Mouse (Mus musculus): Measurements from ENCODE around the gene Clcn3. TPM values are rescaled to one million over a fixed set of nuclear protein-coding genes. Genes with fewer than 3 reads are reported as not detected.

Clcn3 gene
- polyA plus RNA-seq, 1 experiment = 69.5 TPM

- H3K4me1 ChIP-seq (ENCODE audit: control insufficient read depth, insufficient read depth, low read length) = peaks cover 2% of the 10 kb centered on the region; the same call in 1 of the 2 replicates
- TF ChIP-seq CTCF (IDR thresholded peaks at IDR 0.05; ENCODE audit: extremely low read depth, insufficient read depth, low read length) = no peak
- TF ChIP-seq POLR2A (IDR thresholded peaks at IDR 0.05; ENCODE audit: extremely low read depth, insufficient read depth, low read length) = no peak
- H3K27ac ChIP-seq (ENCODE audit: insufficient read depth, low read length) = no peak overlapping the region
- no peak overlapping the region for H3K4me3 ChIP-seq (ENCODE audit: insufficient read depth, low read length)
Measured at GRCm38 (mm10) chr8:60889131-60889842, 93.8 kb downstream of the Clcn3 start.

- TF ChIP-seq POLR2A (IDR thresholded peaks at IDR 0.05; ENCODE audit: extremely low read depth, insufficient read depth, low read length) = no peak
- no peak for TF ChIP-seq CTCF (IDR thresholded peaks at IDR 0.05; ENCODE audit: extremely low read depth, insufficient read depth, low read length)
- Histone ChIP-seq H3K27ac (ENCODE audit: insufficient read depth, low read length) (no peak overlapping the region), H3K4me3 (ENCODE audit: insufficient read depth, low read length) (no peak overlapping the region), H3K4me1 (ENCODE audit: control insufficient read depth, insufficient read depth, low read length) (peaks cover 2% of the 10 kb centered on the region; the same call in 1 of the 2 replicates)
Measured at GRCm38 (mm10) chr8:60886736-60887135, 96.4 kb downstream of the Clcn3 start.

- TF ChIP-seq POLR2A (IDR thresholded peaks at IDR 0.05; ENCODE audit: extremely low read depth, insufficient read depth, low read length) = no peak
Measured at GRCm38 (mm10) chr8:60883419-60884137, 99.5 kb downstream of the Clcn3 start.

DNA sequence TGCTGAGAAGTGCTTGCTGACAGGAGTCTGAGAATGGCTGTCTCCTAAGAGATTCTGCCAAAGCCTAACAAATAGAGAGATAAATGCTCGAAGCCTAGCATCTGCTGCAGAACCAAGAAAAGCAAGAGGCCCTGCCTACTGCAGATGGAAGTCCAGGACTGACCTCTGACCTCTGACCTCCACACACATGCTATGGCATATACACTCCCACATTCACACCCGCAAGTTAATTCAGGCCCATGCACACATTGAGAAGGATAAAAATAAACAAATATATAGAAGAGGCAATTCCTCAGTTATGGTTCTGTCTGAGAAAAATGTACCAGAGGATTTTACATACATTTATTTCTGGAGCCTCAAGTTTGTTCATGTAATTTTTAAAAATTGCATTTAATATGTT lies 104.5 kb downstream of the Clcn3 start:
- TF ChIP-seq CTCF (IDR thresholded peaks at IDR 0.05; ENCODE audit: extremely low read depth, insufficient read depth, low read length) (no peak), POLR2A (IDR thresholded peaks at IDR 0.05; ENCODE audit: extremely low read depth, insufficient read depth, low read length) (no peak)

More at GRCm38 (mm10) chr8:60883419-60884137, 99.5 kb downstream of the Clcn3 start:
- Histone ChIP-seq H3K4me1 (ENCODE audit: control insufficient read depth, insufficient read depth, low read length) (no peaks in the 10 kb centered on the region), H3K4me3 (ENCODE audit: insufficient read depth, low read length) (no peak overlapping the region), H3K27ac (ENCODE audit: insufficient read depth, low read length) (no peak overlapping the region)

DNA sequence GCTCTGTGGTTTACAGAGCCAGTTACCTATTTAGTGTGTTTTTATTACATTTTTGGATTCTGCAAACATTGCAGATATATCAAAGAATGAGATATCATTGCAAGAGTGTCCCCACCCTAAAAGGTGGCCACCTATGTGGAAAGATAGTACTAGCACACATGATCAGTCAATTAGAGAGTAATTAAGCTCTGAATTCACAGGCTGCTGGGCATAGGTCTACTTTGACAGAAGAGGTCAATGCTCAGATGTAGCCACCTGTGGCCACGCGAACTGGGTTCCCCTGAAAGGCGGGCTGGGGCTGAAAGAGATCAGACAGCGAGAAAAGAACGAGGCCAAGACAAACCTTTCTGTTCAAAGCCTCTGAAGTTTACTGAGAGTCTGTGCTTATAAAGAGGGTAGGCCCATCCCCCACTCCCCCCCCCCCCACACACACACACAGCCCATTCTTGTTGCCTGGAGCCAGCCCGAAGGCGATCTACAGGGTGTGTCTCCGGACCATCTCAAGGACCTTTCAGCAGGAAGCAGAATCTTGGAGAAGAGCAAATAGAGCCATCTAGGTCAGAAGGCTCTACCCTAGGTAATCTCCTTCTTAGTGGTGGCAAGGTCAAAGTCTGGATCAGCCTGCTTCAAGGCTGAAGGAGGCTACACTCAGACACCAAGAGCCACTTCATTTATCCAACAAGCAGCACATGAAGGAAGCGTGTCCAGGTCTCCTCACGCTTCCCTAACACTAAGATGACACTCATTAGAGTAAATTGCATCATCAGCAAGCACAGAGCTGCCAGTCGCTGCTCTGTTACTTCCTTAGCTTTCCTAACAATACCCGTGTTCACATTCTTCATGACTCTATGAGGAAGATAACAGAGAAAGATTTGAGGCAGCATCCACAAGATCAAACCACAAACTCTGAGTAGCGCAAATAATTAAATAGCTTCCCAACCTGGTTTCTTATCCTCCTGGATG lies 112.6 kb downstream of the Clcn3 start:
- peaks cover 12% of the 10 kb centered on the region; the same call in 1 of the 2 replicates for H3K4me1 ChIP-seq (ENCODE audit: control insufficient read depth, insufficient read depth, low read length)
- TF ChIP-seq CTCF (IDR thresholded peaks at IDR 0.05; ENCODE audit: extremely low read depth, insufficient read depth, low read length) = no peak
- no peak for TF ChIP-seq POLR2A (IDR thresholded peaks at IDR 0.05; ENCODE audit: extremely low read depth, insufficient read depth, low read length)
- H3K4me3 ChIP-seq (ENCODE audit: insufficient read depth, low read length) = no peak overlapping the region
- H3K27ac ChIP-seq (ENCODE audit: insufficient read depth, low read length) = no peak overlapping the region

More for the DNA sequence above, 104.5 kb downstream of the Clcn3 start:
- Histone ChIP-seq H3K4me1 (ENCODE audit: control insufficient read depth, insufficient read depth, low read length) (no peaks in the 10 kb centered on the region), H3K4me3 (ENCODE audit: insufficient read depth, low read length) (no peak overlapping the region), H3K27ac (ENCODE audit: insufficient read depth, low read length) (no peak overlapping the region)

- H3K4me3 ChIP-seq (ENCODE audit: insufficient read depth, low read length) = no peak overlapping the region
- H3K27ac ChIP-seq (ENCODE audit: insufficient read depth, low read length) = no peak overlapping the region
- peaks cover 12% of the 10 kb centered on the region; the same call in 1 of the 2 replicates for H3K4me1 ChIP-seq (ENCODE audit: control insufficient read depth, insufficient read depth, low read length)
- no peak for TF ChIP-seq POLR2A (IDR thresholded peaks at IDR 0.05; ENCODE audit: extremely low read depth, insufficient read depth, low read length)
- no peak for TF ChIP-seq CTCF (IDR thresholded peaks at IDR 0.05; ENCODE audit: extremely low read depth, insufficient read depth, low read length)
Measured at GRCm38 (mm10) chr8:60869761-60870160, 113.3 kb downstream of the Clcn3 start.

DNA sequence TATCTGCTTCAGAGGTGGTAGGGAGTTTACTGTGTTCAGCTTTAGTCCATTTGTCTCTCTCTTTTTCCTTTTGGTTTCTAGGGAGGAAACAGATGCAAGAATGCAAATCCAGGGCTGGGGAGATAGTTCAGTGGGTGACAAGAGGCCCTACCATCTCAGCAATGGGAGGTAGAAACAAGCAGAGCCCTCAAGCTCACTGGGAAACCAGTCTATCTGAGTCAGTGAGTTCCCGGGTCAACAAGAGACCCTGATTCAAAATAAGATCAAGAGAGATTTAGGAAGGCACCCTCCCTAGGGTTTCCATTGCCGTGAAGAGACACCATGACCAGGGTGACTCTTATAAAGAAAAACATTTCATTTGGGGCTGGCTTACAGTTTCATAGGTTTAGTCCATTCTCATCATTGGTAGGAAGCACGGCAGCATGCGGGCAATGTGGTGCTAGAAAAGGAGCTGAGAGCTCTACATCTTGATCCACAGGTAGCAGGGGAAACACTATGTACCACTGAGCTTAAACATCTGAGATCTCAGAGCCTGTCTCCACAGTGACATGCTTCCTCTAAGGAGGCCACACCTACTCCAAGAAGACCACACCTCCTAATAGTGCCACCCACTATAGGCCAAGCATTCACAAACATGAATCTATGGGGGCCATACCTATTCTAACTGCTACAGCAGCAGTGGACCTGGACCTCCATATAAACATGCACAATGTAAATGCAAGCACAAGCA lies 114.7 kb downstream of the Clcn3 start:
- no peak for TF ChIP-seq POLR2A (IDR thresholded peaks at IDR 0.05; ENCODE audit: extremely low read depth, insufficient read depth, low read length)
- no peak for TF ChIP-seq CTCF (IDR thresholded peaks at IDR 0.05; ENCODE audit: extremely low read depth, insufficient read depth, low read length)
- peaks cover 12% of the 10 kb centered on the region; the same call in 1 of the 2 replicates for H3K4me1 ChIP-seq (ENCODE audit: control insufficient read depth, insufficient read depth, low read length)
- H3K4me3 ChIP-seq (ENCODE audit: insufficient read depth, low read length) = no peak overlapping the region
- no peak overlapping the region for H3K27ac ChIP-seq (ENCODE audit: insufficient read depth, low read length)

GRCm38 (mm10) chr8:60867468-60868115 lies 115.5 kb downstream of the Clcn3 start:
- peaks cover 12% of the 10 kb centered on the region; the same call in 1 of the 2 replicates for H3K4me1 ChIP-seq (ENCODE audit: control insufficient read depth, insufficient read depth, low read length)
- H3K27ac ChIP-seq (ENCODE audit: insufficient read depth, low read length) = peak overlapping the region; percentile 84; the same call in 1 of the 2 replicates
- no peak overlapping the region for H3K4me3 ChIP-seq (ENCODE audit: insufficient read depth, low read length)
- TF ChIP-seq POLR2A (IDR thresholded peaks at IDR 0.05; ENCODE audit: extremely low read depth, insufficient read depth, low read length) (no peak), CTCF (IDR thresholded peaks at IDR 0.05; ENCODE audit: extremely low read depth, insufficient read depth, low read length) (no peak)

All from cortical plate, adult 2 months (tissue).